Mouse (Mus musculus) inflammation-experienced regulatory T-cells, adult 16 weeks (primary cell): Measurements from ENCODE around the gene Cyp2c37. TPM values are rescaled to one million over a fixed set of nuclear protein-coding genes. Genes with fewer than 3 reads are reported as not detected.

Experiments
- polyA plus RNA-seq: library from polyadenylated mRNA; unstranded; fragments of 100-300 nt; shearing (Covaris generic); gene quantifications from one replicate; pipeline ENCODE4 v1.2.1, GENCODE M21; 2017

Cyp2c37 gene
- not detected for polyA plus RNA-seq

DNA sequence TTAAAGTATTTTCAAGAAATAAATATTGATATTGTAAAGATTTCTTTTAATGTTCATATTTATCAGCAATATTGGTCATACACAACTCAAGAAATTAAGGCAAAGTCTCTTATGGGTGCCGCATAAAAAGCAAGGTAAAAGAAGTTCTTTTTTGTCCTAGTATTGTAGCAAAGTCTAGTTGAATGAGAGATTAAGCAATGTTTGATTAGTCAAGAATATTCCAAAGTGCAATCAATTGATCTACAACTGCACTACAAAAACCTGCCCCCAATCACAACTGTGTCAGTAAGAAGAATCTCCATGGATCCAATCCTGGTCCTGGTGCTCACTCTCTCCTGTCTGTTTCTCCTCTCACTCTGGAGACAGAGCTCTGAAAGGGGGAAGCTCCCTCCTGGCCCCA is at the start of gene Cyp2c37:
Gene Cyp2c37, plus strand, starts transcription at position 285 of the 400 bp plus-strand sequence.

Other genes starting within 250 kb of the Cyp2c37 start
- not detected for gene Cyp2c40, start 179.6 kb upstream of the Cyp2c37 start, polyA plus RNA-seq
- not detected for gene Cyp2c69, start 105.6 kb upstream of the Cyp2c37 start, polyA plus RNA-seq
- gene Cyp2c54, start 81.4 kb downstream of the Cyp2c37 start, polyA plus RNA-seq, result not detected
- not detected for gene Cyp2c50, start 97.3 kb downstream of the Cyp2c37 start, polyA plus RNA-seq
- not detected for gene Cyp2c70, start 194.9 kb downstream of the Cyp2c37 start, polyA plus RNA-seq